Comparison of ENCODE assay signal across 26 mouse cellular contexts in genomic region chr17:35082841-35083576, GRCm38 (mm10). TPM values are rescaled to one million over a fixed set of nuclear protein-coding genes. Genes with fewer than 3 reads are reported as not detected.
DNase-seq lines count a peak whose midpoint lies in the region; TF ChIP-seq lines count a peak whose summit lies in the region.
"Had no signal": no experiment of that assay in that cellular context is flagged by ENCODE, and none has a peak within 500 bp of the region (broad histone marks: within the 10 kb centered on the region; RNA-seq: fewer than 3 reads in every experiment).

No protein-coding gene starts in this region.

- no peaks in the 10 kb centered on the region for H3K79me2 ChIP-seq in MEL (ENCODE audit: control insufficient read depth, insufficient read depth, low read length, poor library complexity)

- no peak for DNase-seq in MEL (ENCODE audit: low read depth, low spot score)
- peak; percentile 57 for DNase-seq in MN1 (ENCODE audit: low spot score)
- peak; percentile 76 for DNase-seq in cerebellum, adult 8-10 months
- peak; percentile 72 to 75 for DNase-seq in cerebellum, postnatal 36 days
- DNase-seq in left cerebral cortex, postnatal 36 days (ENCODE audit: low spot score in 2 of 2), result no peak
- no peak for DNase-seq in layer of hippocampus, adult 2 months (ENCODE audit: low spot score in 2 of 2)
- no peak for DNase-seq in kidney, adult 8-10 months
- DNase-seq: adrenal gland, postnatal 10 days; gastrocnemius, adult 2 months; heart, postnatal 36 days; kidney, adult 2 months; kidney, postnatal 10 days; layer of hippocampus, postnatal 36 days; right cerebral cortex, postnatal 14 days had no signal

- no peak for TF ChIP-seq POLR2A in MEL (IDR thresholded peaks at IDR 0.05; ENCODE audit: control insufficient read depth in 1 of 2, insufficient read depth in 1 of 2, low read depth in 1 of 2, low read length in 2 of 2, poor library complexity in 1 of 2)

- H3K36me3 ChIP-seq in MEL (ENCODE audit: control insufficient read depth in 1 of 2, insufficient read depth in 2 of 2, low read length in 2 of 2), result peaks cover 0 to 44% of the 10 kb centered on the region in 2 experiments; a peak in 2 of 4 replicates
- H3K36me3 ChIP-seq: forebrain, embryonic 12.5 days; heart, embryonic 15.5 days; limb, embryonic 13.5 days; midbrain, embryonic 12.5 days had no signal

- peaks cover 20 to 58% of the 10 kb centered on the region in 2 experiments for H3K4me1 ChIP-seq in MEL (ENCODE audit: control insufficient read depth in 1 of 2, insufficient read depth in 2 of 2, low read length in 2 of 2)

- no peak for TF ChIP-seq CTCF in MEL (IDR thresholded peaks at IDR 0.05 in 2 of 3, conservative IDR thresholded peaks at IDR 0.05 in 1 of 3; ENCODE audit: control insufficient read depth in 1 of 3, insufficient read depth in 1 of 3, low read depth in 2 of 3, low read length in 3 of 3, poor library complexity in 1 of 3, severe bottlenecking in 1 of 3)
- TF ChIP-seq CTCF in layer of hippocampus, adult 2 months (conservative IDR thresholded peaks at IDR 0.05), result no peak

- H3K9ac ChIP-seq in MEL (ENCODE audit: control insufficient read depth, low read depth, low read length, poor library complexity, severe bottlenecking), result no peak overlapping the region
- H3K9ac ChIP-seq: forebrain, embryonic 12.5 days; heart, embryonic 15.5 days; hindbrain, embryonic 14.5 days; limb, embryonic 13.5 days; midbrain, embryonic 12.5 days had no signal

- H3K27ac ChIP-seq in MEL (ENCODE audit: control insufficient read depth, low read depth, low read length), result 0 out of 2 replicates have a peak overlapping the region, but pooled peaks have one; percentile 13
- no peak overlapping the region for H3K27ac ChIP-seq in layer of hippocampus, adult 2 months
- H3K27ac ChIP-seq: forebrain, embryonic 12.5 days; gastrocnemius, adult 2 months; heart, embryonic 15.5 days; hindbrain, embryonic 14.5 days; limb, embryonic 13.5 days; midbrain, embryonic 12.5 days had no signal

- H3K9me3 ChIP-seq in MEL (replicated peaks; ENCODE audit: insufficient read depth, low read length), result no peaks in the 10 kb centered on the region
- H3K9me3 ChIP-seq: forebrain, embryonic 12.5 days; heart, embryonic 15.5 days; limb, embryonic 13.5 days; midbrain, embryonic 12.5 days had no signal

- no peaks in the 10 kb centered on the region for H3K27me3 ChIP-seq in MEL (ENCODE audit: control insufficient read depth in 1 of 2, insufficient read depth in 2 of 2, low read length in 2 of 2)

- TF ChIP-seq EP300 in MEL (IDR thresholded peaks at IDR 0.05; ENCODE audit: low read depth in 1 of 2, low read length in 2 of 2), result no peak

- no peak overlapping the region for H3K4me3 ChIP-seq in MEL (ENCODE audit: control insufficient read depth in 1 of 2, insufficient read depth in 1 of 2, low read depth in 2 of 2, low read length in 2 of 2)
- H3K4me3 ChIP-seq in layer of hippocampus, adult 2 months, result no peak overlapping the region
- H3K4me3 ChIP-seq: forebrain, embryonic 12.5 days; gastrocnemius, adult 2 months; heart, embryonic 15.5 days; limb, embryonic 13.5 days; midbrain, embryonic 12.5 days had no signal

- intact Hi-C loops in left cerebral cortex, postnatal 36 days (cut with DNase I), result no loop called here

- TF ChIP-seq RAD21 in MEL (IDR thresholded peaks at IDR 0.05; ENCODE audit: low read depth, low read length), result no peak

TF ChIP-seq in MEL, 35 proteins besides CTCF, POLR2A, EP300 and RAD21:
- TF ChIP-seq MAFK (IDR thresholded peaks at IDR 0.05; ENCODE audit: borderline replicate concordance, low read depth, low read length) (no peak), MEF2A (IDR thresholded peaks at IDR 0.05; ENCODE audit: extremely low read depth, insufficient replicate concordance, low read depth, low read length, poor library complexity, severe bottlenecking) (no peak), BHLHE40 (IDR thresholded peaks at IDR 0.05; ENCODE audit: borderline replicate concordance, low read depth, low read length) (no peak), USF1 (IDR thresholded peaks at IDR 0.05; ENCODE audit: low read depth, low read length) (no peak), NELFE (IDR thresholded peaks at IDR 0.05; ENCODE audit: low read depth, low read length) (no peak), MAX (IDR thresholded peaks at IDR 0.05; ENCODE audit: low read length) (no peak), SIN3A (IDR thresholded peaks at IDR 0.05; ENCODE audit: low read length) (no peak), TAL1 (IDR thresholded peaks at IDR 0.05; ENCODE audit: low read length) (no peak), CHD1 (IDR thresholded peaks at IDR 0.05; ENCODE audit: low read depth, low read length) (no peak), USF2 (IDR thresholded peaks at IDR 0.05; ENCODE audit: borderline replicate concordance in 1 of 2, insufficient read depth in 1 of 2, low read depth in 1 of 2, low read length in 2 of 2) (no peak), CHD2 (IDR thresholded peaks at IDR 0.05; ENCODE audit: low read length) (no peak), ZNF384 (IDR thresholded peaks at IDR 0.05; ENCODE audit: low read depth, low read length) (no peak)

RNA-seq across cellular contexts. Expression of gene Ly6g6f, which starts 2.4 kb away (rescaled TPM):
- 1.4 and 3.0 TPM in 2 replicates for total RNA-seq in MEL (2012; rRNA removed)
- polyA plus RNA-seq in MEL (2012; ENCODE audit: insufficient read depth in 1 of 2, insufficient read length in 2 of 2, low read depth in 1 of 2, low replicate concordance in 2 of 2, missing spikeins in 1 of 2), result under 1 TPM in 1 of 2 experiments, not detected in 1; 0.88 TPM
- not detected for total RNA-seq in left cerebral cortex, postnatal 36 days (2021)
- under 1 TPM in 1 of 2 experiments, not detected in 1; 0.52 TPM for total RNA-seq in layer of hippocampus, adult 2 months (2021)
- total RNA-seq: gastrocnemius, adult 2 months; heart, postnatal 36 days; layer of hippocampus, postnatal 36 days; left cerebral cortex, postnatal 10 days; monocyte, adult 5-6 weeks; neutrophil, adult 5-6 weeks had no signal
- polyA plus RNA-seq: C2C12; inflammation-experienced regulatory T-cells, adult 6 months; kidney, adult 2 months had no signal

RNA-seq across cellular contexts. Expression of gene Ly6g6d, which starts 5.1 kb away (rescaled TPM):
- total RNA-seq in MEL (2012; rRNA removed), result 2.1 and 5.5 TPM in 2 replicates
- 1 to 10 TPM in 1 of 2 experiments, not detected in 1; 4.4 TPM for polyA plus RNA-seq in MEL (2012; ENCODE audit: insufficient read depth in 1 of 2, insufficient read length in 2 of 2, low read depth in 1 of 2, low replicate concordance in 2 of 2, missing spikeins in 1 of 2)
- 1 to 10 TPM in 1 of 2 experiments, under 1 TPM in 1; 0.63 to 1.5 TPM for total RNA-seq in left cerebral cortex, postnatal 36 days (2021)
- 1 to 10 TPM; 1.1 TPM for total RNA-seq in layer of hippocampus, adult 2 months (2021)
- total RNA-seq: monocyte, adult 5-6 weeks; neutrophil, adult 5-6 weeks had no signal
- polyA plus RNA-seq: C2C12; inflammation-experienced regulatory T-cells, adult 6 months had no signal

RNA-seq across cellular contexts. Expression of gene Abhd16a, which starts 6.1 kb away (rescaled TPM):
- 86.9 and 126 TPM in 2 replicates for total RNA-seq in MEL (2012; rRNA removed)
- 10 to 100 TPM in 1 of 2 experiments, not detected in 1; 96.1 TPM for polyA plus RNA-seq in MEL (2012; ENCODE audit: insufficient read depth in 1 of 2, insufficient read length in 2 of 2, low read depth in 1 of 2, low replicate concordance in 2 of 2, missing spikeins in 1 of 2)
- 100 to 1,000 TPM; 115 to 117 TPM for total RNA-seq in left cerebral cortex, postnatal 36 days (2021)
- total RNA-seq in layer of hippocampus, adult 2 months (2021), result 100 to 1,000 TPM; 110 to 113 TPM

RNA-seq across cellular contexts. Expression of gene Ly6g6e, which starts 6.3 kb away (rescaled TPM):
- 0.23 TPM in 1 of 2 replicates, not detected in the other for total RNA-seq in MEL (2012; rRNA removed)
- polyA plus RNA-seq in MEL (2012; ENCODE audit: insufficient read depth in 1 of 2, insufficient read length in 2 of 2, low read depth in 1 of 2, low replicate concordance in 2 of 2, missing spikeins in 1 of 2), result not detected
- total RNA-seq in left cerebral cortex, postnatal 36 days (2021), result 1 to 10 TPM; 3.8 to 3.9 TPM
- total RNA-seq in layer of hippocampus, adult 2 months (2021), result 1 to 10 TPM; 2.5 to 3.5 TPM
- total RNA-seq: gastrocnemius, adult 2 months; gastrocnemius, postnatal 4 days; heart, adult 8-10 months; heart, postnatal 36 days; monocyte, adult 5-6 weeks; neutrophil, adult 5-6 weeks had no signal
- polyA plus RNA-seq: C2C12; hindbrain, embryonic 14.5 days; inflammation-experienced regulatory T-cells, adult 6 months had no signal

RNA-seq across cellular contexts. Expression of gene Mpig6b, which starts 17.0 kb away (rescaled TPM):
- total RNA-seq in MEL (2012; rRNA removed), result not detected in 2 replicates
- polyA plus RNA-seq in MEL (2012; ENCODE audit: insufficient read depth in 1 of 2, insufficient read length in 2 of 2, low read depth in 1 of 2, low replicate concordance in 2 of 2, missing spikeins in 1 of 2), result not detected
- not detected for total RNA-seq in left cerebral cortex, postnatal 36 days (2021)
- not detected for total RNA-seq in layer of hippocampus, adult 2 months (2021)
- total RNA-seq: gastrocnemius, adult 2 months; layer of hippocampus, postnatal 36 days; left cerebral cortex, postnatal 10 days had no signal
- polyA plus RNA-seq: inflammation-experienced regulatory T-cells, adult 6 months had no signal

Comparison
In these comparisons a context has a peak if more than half of its experiments do, and no peak if none do; other contexts are left out.
1. DNase-seq: peak in MN1 (single experiment), cerebellum, adult 8-10 months (single experiment) and cerebellum, postnatal 36 days (2 of 2); none in MEL (single experiment), left cerebral cortex, postnatal 36 days (0 of 2), layer of hippocampus, adult 2 months (0 of 2) and kidney, adult 8-10 months (0 of 2).